Mouse (Mus musculus): ENCODE measurements around the gene Zfpm1.

Gene Zfpm1

DNA sequence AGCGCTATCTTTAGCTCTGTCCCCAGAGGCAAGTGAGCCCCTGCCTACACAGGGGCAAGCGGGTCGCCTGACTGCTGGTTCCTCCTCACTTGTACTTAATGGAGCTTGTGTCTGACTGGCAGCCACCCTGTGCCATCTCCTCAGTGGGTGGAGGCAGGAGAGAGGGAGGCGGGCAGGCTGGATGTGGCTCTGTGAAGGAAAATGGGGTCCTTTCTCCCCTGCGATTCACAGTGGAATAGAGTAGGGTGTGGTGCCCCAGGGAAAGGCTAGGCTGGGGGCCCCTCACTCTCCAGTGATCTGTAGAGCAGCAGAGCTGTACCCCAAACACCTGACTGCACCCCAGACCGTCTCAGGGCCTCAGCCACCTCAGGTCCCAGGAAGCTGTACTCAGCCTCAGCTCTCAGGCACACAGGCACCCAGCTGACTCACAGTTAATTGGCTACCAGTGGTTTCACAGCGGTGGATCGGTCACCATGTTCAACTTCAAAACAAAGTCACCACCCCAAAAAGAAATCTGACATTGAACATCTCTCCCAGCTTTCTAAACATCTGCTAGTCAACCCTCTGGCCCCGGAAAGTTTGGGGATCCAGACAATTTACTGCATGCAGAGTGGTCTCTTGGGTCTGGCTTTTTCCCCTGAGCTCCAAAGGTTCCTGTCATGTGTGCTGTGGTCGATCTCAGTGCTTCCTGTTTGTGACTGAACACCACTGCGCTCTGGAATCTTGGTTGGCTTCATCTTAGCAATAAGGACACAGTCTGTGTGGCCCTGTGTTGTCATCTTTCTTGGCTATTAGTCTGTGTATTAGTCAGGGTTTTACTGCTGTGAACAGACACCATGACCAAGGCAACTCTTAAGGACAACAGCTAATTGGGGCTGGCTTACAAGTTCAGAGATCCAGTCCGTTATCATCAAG lies 63.5 kb downstream of the Zfpm1 start:
- 60% methylated on average over 12 of the region's 12 CpGs for whole genome bisulfite sequencing

- WGBS = 35% methylated on average over 5 of the region's 5 CpGs
Observed at GRCm38 (mm10) chr8:122347811-122348552, 66.0 kb downstream of the Zfpm1 start.

DNA sequence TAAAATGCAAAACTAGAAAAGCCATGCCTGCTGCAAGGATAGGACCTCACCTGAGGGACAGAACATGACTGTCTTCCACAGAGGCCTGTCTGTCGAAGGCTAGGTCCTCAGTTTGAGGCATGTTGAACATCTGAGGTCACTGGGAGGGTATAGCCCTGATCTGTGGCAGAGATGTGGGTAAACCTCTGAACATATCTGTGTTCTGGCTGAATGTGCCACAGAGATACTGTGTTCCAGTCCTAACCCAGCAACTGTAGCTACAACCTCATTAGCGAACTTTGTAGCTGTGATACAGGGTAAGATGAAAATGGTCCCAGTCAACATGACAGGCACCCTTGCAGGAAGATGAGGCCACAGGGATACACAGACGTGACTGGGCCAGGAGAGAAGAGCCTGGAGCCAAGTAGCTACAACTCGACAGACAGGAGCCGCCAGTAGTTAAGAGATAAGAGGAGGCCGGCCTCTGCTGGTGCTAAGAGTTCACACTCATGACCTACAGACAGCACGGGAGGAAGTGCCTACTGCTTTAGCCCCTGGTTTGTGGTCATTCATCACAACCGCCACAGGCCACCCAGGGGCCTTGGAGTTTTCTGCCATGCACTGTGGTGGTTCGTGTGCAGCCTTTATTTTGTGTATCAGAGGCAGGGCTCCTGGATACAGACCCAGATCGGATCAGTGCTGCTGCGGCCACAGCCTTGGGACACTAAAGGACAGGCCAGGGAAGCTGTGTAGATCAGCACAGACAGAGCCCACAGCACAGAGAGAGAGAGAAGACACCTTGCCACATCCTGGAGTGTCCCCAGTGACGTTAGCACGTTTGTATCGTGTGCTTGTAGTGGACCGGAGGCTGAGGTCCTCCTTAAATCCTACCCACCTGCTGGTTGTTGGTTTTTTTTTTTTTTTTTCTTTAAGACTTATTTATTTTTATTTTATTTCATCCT lies 67.7 kb downstream of the Zfpm1 start:
- 74% methylated on average over 15 of the region's 15 CpGs for WGBS

DNA sequence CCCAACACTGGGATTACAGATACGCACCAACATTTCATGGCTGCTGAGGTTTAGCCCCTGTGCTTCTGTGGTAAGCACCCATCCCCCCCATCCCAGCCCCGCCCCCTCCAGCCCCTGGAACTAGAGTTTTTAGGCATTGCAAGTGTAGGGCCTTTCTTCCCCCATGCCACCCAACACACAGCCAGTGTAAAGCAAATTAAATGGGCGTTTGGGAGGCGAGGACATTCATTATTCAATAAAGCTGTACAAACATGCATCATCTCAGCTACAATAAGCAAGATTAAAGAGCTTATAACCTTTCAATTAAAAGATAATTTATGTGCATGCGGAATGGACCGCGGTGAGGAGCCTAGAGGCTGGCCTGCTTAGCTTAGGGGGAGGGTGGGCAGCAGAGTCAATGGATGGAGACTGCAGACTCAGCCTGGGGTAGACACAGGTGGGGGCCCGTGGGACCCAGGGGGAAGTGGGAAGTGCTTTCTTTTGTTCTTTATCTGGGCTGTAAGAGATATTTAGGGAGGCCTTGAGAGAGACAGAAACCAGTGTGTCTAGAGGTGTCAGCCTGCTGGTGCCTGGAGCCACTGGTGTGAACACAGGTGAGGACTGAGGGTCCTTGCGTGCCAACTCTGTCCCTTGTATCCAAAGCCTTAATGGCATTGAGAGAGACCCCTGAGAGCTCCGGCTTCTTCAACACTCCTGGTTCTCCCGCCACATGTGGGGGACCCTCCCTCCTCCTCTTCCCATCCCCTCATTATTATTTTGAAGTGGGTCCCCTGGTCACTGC lies 68.6 kb downstream of the Zfpm1 start:
- WGBS = 60% methylated on average over 11 of the region's 11 CpGs

GRCm38 (mm10) chr8:122354157-122354556 lies 72.2 kb downstream of the Zfpm1 start:
- 61% methylated on average over 8 of the region's 8 CpGs for WGBS

GRCm38 (mm10) chr8:122355642-122356606 lies 74.0 kb downstream of the Zfpm1 start:
- WGBS = 45% methylated on average over 9 of the region's 9 CpGs

- 70% methylated on average over 11 of the region's 11 CpGs for WGBS
Observed at GRCm38 (mm10) chr8:122357202-122357601, 75.3 kb downstream of the Zfpm1 start.

DNA sequence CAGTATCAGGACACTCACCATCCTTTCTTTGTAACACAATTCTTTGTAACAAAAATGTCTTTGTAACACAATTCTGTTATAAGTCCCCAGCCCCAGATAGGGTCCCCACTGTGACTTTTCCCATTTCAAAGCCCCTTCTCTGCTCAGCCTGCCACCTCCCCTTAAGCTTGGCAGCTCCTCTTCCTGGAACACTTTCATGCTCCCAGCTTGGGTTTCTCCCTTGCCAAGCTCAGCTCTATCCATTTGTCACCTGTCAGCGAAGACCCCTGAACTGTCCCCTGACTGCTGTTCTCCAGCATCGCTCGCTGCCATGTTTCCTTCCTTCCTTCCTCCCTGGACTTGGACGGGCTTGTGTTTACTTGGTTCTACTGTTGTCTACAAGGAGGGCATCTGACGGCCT lies 75.7 kb downstream of the Zfpm1 start:
- WGBS = 69% methylated on average over 5 of the region's 5 CpGs

GRCm38 (mm10) chr8:122359111-122359775 lies 77.3 kb downstream of the Zfpm1 start:
- WGBS = 62% methylated on average over 15 of the region's 15 CpGs

DNA sequence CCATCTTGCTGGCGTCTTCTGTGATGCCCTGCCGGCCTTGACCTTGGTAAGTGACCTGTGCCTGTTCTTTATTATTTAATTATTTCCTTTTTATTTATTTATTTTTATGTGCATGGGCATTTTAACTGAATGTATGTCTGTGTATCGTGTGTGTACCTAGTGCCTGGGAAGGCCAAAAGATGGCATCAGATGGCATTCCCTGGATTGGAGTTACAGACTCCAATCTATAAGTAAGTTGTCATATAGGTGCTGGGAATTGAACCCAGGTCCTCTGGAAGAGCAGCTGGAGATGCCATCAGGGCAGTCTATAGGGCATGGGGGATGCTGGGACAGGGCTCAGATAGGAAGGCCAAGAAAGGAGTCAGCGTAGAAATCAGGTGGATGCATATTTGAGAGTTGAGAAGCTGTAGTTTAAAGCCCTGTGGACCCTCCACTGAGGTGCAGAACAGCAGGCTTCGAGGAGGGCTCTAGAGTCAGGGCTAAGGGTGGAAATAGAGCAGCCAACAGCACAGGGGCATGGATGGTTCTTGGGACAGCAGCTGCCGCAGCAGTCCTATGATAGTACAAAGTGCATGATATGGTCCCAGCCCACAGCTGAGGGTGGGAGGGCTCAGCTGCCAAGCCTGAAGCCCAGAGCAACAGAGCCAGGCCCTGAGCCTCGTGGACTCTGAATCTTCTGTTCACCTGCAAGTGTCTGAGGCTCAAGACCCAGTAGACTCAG lies 78.9 kb downstream of the Zfpm1 start, which contains the start of gene Trhr2:
Gene Trhr2 (minus strand): TSS at position 51 of the 721 bp plus-strand sequence.
- WGBS = 87% methylated on average over 7 of the region's 7 CpGs

DNA sequence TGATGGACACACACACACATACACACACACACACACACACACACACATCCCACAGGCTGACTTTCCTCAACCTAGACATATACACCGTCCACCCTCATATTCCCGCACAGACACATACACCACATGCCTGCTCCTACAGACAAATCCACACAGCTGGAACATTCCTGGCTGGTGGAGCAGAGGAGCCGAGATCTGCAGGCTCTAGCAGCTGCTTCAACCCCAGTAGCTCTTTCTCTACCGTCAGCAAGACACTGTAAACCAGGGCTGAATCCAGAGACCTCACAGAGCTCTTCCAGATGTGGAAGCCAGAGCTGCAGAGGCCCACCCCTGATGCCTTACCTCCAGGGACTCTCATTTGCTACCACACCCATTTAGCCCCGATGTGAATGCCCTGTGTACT lies 80.3 kb downstream of the Zfpm1 start:
- WGBS = 30% methylated on average over 5 of the region's 5 CpGs

- WGBS = 31% methylated on average over 8 of the region's 8 CpGs
Observed at GRCm38 (mm10) chr8:122362967-122363366, 81.0 kb downstream of the Zfpm1 start.

- 58% methylated on average over 10 of the region's 10 CpGs for WGBS
Observed at GRCm38 (mm10) chr8:122368494-122368893, 86.6 kb downstream of the Zfpm1 start.

- 19% methylated on average over 9 of the region's 9 CpGs for WGBS
Observed at GRCm38 (mm10) chr8:122369665-122370064, 87.7 kb downstream of the Zfpm1 start.

- 76% methylated on average over 6 of the region's 6 CpGs for WGBS
Observed at GRCm38 (mm10) chr8:122371706-122372105, 89.8 kb downstream of the Zfpm1 start.

DNA sequence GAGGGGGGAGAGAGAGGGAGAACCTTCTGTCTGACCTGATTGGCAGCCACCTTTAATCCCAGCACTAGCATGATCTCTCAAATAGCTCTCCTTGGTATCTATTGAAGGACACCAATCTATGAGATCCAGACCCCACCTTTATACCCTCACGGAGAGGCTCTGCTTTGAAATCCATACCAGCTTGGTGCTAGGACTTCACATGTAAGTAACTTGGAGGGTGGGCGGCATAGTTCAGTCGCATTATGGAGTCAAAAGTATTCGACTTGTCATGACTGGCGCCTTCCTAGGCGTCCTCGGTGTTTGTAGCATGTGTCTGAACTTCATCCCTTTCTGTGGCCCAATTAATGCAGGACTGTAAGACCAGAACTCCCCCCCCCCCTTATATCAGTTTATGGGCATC lies 93.4 kb downstream of the Zfpm1 start:
- 77% methylated on average over 7 of the region's 7 CpGs for WGBS

- WGBS = 24% methylated on average over 13 of the region's 13 CpGs
Observed at GRCm38 (mm10) chr8:122375751-122376364, 93.9 kb downstream of the Zfpm1 start.
